Mouse (Mus musculus) megakaryocyte, adult 5-6 weeks (primary cell): ENCODE measurements at regions not wholly inside any gene's neighbourhood (a gene's known extent, or its start where the extent isn't known, plus 50 kb on each side); places are given as distances from the start of the nearest gene placed in this dataset.

Source experiments
- ATAC-seq: 2 replicates; pipeline ENCODE4 v1.8.0; 2016; ENCODE audit warnings: mild to moderate bottlenecking, inconsistent platforms; ENCODE audit not compliant: poor library complexity, severe bottlenecking

- no peak for ATAC-seq
These were observed 73.1 kb upstream of the Spred2 start for GRCm38 (mm10) chr11:19851022-19851615.

DNA sequence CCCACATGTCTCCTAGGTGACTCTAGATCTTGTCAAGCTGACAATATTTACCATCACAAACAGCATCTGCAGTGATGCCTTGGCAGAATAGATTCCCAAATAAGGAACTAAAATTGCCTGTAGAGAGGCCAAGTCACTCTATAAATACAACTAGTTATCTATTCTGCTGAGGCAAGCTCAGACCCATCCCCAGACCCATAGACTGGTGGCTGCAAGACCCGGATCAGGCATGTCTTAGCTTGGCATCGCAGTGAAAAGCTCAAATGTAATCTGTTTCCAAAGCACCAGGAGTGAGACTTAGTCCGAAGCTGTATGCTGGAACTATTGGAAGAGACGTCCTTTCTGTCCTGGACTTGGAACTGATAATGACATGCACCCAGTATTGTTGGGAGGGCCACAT is 62.6 kb upstream of the Spred2 start:
- ATAC-seq, result no peak

DNA sequence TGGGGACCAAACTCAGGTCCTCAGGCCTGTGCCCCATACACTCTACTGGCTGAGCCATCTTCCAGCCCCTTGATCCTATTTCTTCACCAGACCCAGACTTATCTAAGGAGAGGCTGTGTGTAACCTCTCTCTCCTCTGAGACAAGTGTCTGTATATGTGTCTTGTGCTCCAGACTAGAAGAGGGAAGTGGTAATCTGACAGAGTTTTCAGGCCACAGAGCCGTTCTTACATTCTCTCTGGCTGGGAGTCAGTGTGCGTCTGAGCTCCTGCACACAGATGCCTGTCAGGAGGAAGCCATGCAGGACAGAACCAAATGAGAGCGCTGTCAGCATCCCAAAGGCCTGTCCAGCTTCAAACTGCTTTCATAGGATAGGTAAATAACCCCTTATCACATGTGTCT is 60.8 kb upstream of the Spred2 start:
- ATAC-seq, result no peak

- no peak for ATAC-seq
These were observed 57.9 kb upstream of the Spred2 start for GRCm38 (mm10) chr11:19866262-19866661.

DNA sequence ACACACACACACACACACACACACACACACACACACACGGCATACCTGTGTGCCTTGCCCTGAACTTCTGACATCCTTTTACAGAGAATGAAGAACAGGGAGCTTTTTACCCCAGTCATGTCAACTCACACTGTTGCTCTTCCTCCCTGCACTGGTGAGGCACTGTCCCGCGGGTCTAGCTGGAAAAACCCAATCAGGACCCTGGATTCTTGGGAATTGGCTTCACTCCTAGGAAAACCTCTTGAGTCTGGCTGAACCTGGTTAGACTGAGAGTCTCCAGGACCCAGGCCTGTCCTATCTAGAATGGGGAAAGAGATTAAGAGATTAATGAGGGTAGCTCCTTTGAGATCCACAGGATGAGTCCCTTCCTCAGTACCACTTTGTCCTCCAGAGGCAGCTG is 54.5 kb upstream of the Spred2 start:
- no peak for ATAC-seq

GRCm38 (mm10) chr11:19870136-19870535 is 54.0 kb upstream of the Spred2 start:
- no peak for ATAC-seq

- no peak for ATAC-seq
These were observed 50.4 kb upstream of the Spred2 start for GRCm38 (mm10) chr11:19873796-19874195.
